Mouse (Mus musculus): ENCODE data around the gene Nbl1. TPM values are rescaled to one million over a fixed set of nuclear protein-coding genes. Genes with fewer than 3 reads are reported as not detected.

Nbl1 gene
- polyA plus RNA-seq, 1 experiment from 2014 or later, result 0.13 TPM

GRCm38 (mm10) chr4:139037795-139038607 is 54.8 kb downstream of the Nbl1 start:
- H3K27ac ChIP-seq, result no peak overlapping the region
- H3K36me3 ChIP-seq (ENCODE audit: inconsistent target), result no peaks in the 10 kb centered on the region; the same call in 1 of the 2 replicates
- no peaks in the 10 kb centered on the region for H3K79me2 ChIP-seq (ENCODE audit: inconsistent target)
- no peak overlapping the region for H3K4me3 ChIP-seq (ENCODE audit: inconsistent target)
- 67% methylated on average over 15 of the region's 17 CpGs for WGBS (ENCODE audit: missing documents)

- WGBS (ENCODE audit: missing documents), result 94% methylated on average over 3 of the region's 3 CpGs
- no peaks in the 10 kb centered on the region; the same call in 1 of the 2 replicates for H3K36me3 ChIP-seq (ENCODE audit: inconsistent target)
- H3K4me3 ChIP-seq (ENCODE audit: inconsistent target), result no peak overlapping the region
Observed at GRCm38 (mm10) chr4:139035799-139036198, 57.0 kb downstream of the Nbl1 start.

GRCm38 (mm10) chr4:139034942-139035341 is 57.9 kb downstream of the Nbl1 start:
- Histone ChIP-seq H3K36me3 (ENCODE audit: inconsistent target) (no peaks in the 10 kb centered on the region; the same call in 1 of the 2 replicates), H3K79me2 (ENCODE audit: inconsistent target) (no peaks in the 10 kb centered on the region)
- WGBS (ENCODE audit: missing documents), result 93% methylated on average over 3 of the region's 3 CpGs

More at GRCm38 (mm10) chr4:139035799-139036198, 57.0 kb downstream of the Nbl1 start:
- Histone ChIP-seq H3K27ac (no peak overlapping the region), H3K79me2 (ENCODE audit: inconsistent target) (no peaks in the 10 kb centered on the region)

GRCm38 (mm10) chr4:139034540-139034939 is 58.3 kb downstream of the Nbl1 start:
- no peak overlapping the region for H3K4me3 ChIP-seq (ENCODE audit: inconsistent target)
- 68% methylated on average over 4 of the region's 4 CpGs for WGBS (ENCODE audit: missing documents)
- H3K27ac ChIP-seq, result no peak overlapping the region
- H3K36me3 ChIP-seq (ENCODE audit: inconsistent target), result no peaks in the 10 kb centered on the region; the same call in 1 of the 2 replicates
- no peaks in the 10 kb centered on the region for H3K79me2 ChIP-seq (ENCODE audit: inconsistent target)

More at GRCm38 (mm10) chr4:139034942-139035341, 57.9 kb downstream of the Nbl1 start:
- no peak overlapping the region for H3K27ac ChIP-seq
- no peak overlapping the region for H3K4me3 ChIP-seq (ENCODE audit: inconsistent target)

- WGBS (ENCODE audit: missing documents), result 90% methylated on average over 8 of the region's 8 CpGs
- Histone ChIP-seq H3K79me2 (ENCODE audit: inconsistent target) (no peaks in the 10 kb centered on the region), H3K36me3 (ENCODE audit: inconsistent target) (no peaks in the 10 kb centered on the region; the same call in 1 of the 2 replicates), H3K27ac (no peak overlapping the region), H3K4me3 (ENCODE audit: inconsistent target) (no peak overlapping the region)
Observed at GRCm38 (mm10) chr4:139034010-139034367, 58.8 kb downstream of the Nbl1 start.

- WGBS (ENCODE audit: missing documents), result 94% methylated on average over 11 of the region's 11 CpGs
- Histone ChIP-seq H3K4me3 (ENCODE audit: inconsistent target) (no peak overlapping the region), H3K27ac (no peak overlapping the region), H3K36me3 (ENCODE audit: inconsistent target) (no peaks in the 10 kb centered on the region; the same call in 1 of the 2 replicates), H3K79me2 (ENCODE audit: inconsistent target) (no peaks in the 10 kb centered on the region)
Observed at GRCm38 (mm10) chr4:139033263-139034009, 59.4 kb downstream of the Nbl1 start.

GRCm38 (mm10) chr4:139032521-139032920 is 60.3 kb downstream of the Nbl1 start:
- Histone ChIP-seq H3K4me3 (ENCODE audit: inconsistent target) (no peak overlapping the region), H3K36me3 (ENCODE audit: inconsistent target) (no peaks in the 10 kb centered on the region; the same call in 1 of the 2 replicates), H3K27ac (no peak overlapping the region), H3K79me2 (ENCODE audit: inconsistent target) (no peaks in the 10 kb centered on the region)
- 91% methylated on average over 11 of the region's 12 CpGs for WGBS (ENCODE audit: missing documents)

Other genes starting within 250 kb of the Nbl1 start
- 0.16 to 1.2 TPM (median 0.47 TPM) in 3 replicates for gene Pla2g5, start 229.5 kb downstream of the Nbl1 start, polyA plus RNA-seq (2018)
- not detected in 3 replicates for gene Gm13030, start 219.0 kb downstream of the Nbl1 start, polyA plus RNA-seq (2018)
- gene Pla2g2e, start 215.1 kb downstream of the Nbl1 start, polyA plus RNA-seq (2018), result 1.1 to 3.7 TPM (median 2.6 TPM) in 3 replicates
- gene Otud3, start 179.0 kb downstream of the Nbl1 start, polyA plus RNA-seq (2018), result 6.9 to 12.3 TPM (median 7.4 TPM) in 3 replicates
- gene Rnf186, start 125.9 kb downstream of the Nbl1 start, polyA plus RNA-seq (2018), result not detected in 3 replicates
- gene Tmco4, start 120.1 kb downstream of the Nbl1 start, polyA plus RNA-seq (2018), result 8.6 to 10.1 TPM (median 8.7 TPM) in 3 replicates
- gene Htr6, start 17.4 kb downstream of the Nbl1 start, polyA plus RNA-seq (2018), result not detected in 3 replicates
- gene Minos1, start 38.1 kb upstream of the Nbl1 start, polyA plus RNA-seq (2018), result 137 to 180 TPM (median 157 TPM) in 3 replicates
- 485 to 769 TPM (median 513 TPM) in 3 replicates for gene Capzb, start 99.9 kb upstream of the Nbl1 start, polyA plus RNA-seq (2018)
- 45.9 to 58.5 TPM (median 53.8 TPM) in 3 replicates for gene Pqlc2, start 217.7 kb upstream of the Nbl1 start, polyA plus RNA-seq (2018)
- 17.1 to 29.2 TPM (median 20.7 TPM) in 3 replicates for gene Akr7a5, start 217.8 kb upstream of the Nbl1 start, polyA plus RNA-seq (2018)

All from macrophage (primary cell).